Mouse (Mus musculus) ovary, postnatal 36 days (tissue): ENCODE data around the gene Atg4a-ps.

Source experiments
- DNase-seq: peaks from one replicate; pipeline ENCODE4 v3.0.0; 2022; ENCODE audit warnings: low spot score, mixed read lengths

The Atg4a-ps gene

GRCm38 (mm10) chr3:103627661-103628060, 18.2 kb downstream of the Atg4a-ps start:
- no peak for DNase-seq

GRCm38 (mm10) chr3:103626481-103626880, 19.4 kb downstream of the Atg4a-ps start:
- no peak for DNase-seq

- DNase-seq = no peak
Measured at GRCm38 (mm10) chr3:103625169-103625568, 20.7 kb downstream of the Atg4a-ps start.

GRCm38 (mm10) chr3:103624591-103625051, 21.2 kb downstream of the Atg4a-ps start:
- no peak for DNase-seq

DNA sequence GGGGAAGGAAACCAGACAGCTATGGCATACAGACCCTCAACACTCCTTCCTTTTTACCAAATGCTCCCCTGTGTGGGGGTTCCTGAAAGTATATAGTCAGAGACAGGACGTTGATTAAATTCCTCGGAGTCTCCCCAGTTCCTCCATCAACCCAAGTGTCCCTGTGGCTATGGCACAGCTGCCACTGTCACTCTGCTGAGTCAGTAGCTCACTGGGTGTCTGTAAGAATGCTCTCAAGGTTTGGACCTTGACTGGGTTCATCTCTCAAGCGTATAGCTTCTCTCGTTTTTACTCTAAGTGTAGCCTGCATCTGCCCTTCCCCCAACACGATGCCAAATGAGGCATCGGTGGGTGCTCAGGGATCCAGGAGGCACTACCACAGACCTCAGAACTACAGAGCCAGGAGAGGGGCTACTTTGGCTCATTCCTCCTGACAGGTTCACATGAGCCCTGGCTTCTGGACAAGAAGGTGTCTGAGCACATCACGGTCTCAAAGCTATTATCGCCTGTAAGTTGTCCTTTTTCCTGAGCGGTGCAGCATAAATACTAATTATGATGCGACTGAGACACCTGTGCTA, 21.9 kb downstream of the Atg4a-ps start:
- no peak for DNase-seq

- no peak for DNase-seq
Measured at GRCm38 (mm10) chr3:103620101-103620500, 25.8 kb downstream of the Atg4a-ps start.

DNA sequence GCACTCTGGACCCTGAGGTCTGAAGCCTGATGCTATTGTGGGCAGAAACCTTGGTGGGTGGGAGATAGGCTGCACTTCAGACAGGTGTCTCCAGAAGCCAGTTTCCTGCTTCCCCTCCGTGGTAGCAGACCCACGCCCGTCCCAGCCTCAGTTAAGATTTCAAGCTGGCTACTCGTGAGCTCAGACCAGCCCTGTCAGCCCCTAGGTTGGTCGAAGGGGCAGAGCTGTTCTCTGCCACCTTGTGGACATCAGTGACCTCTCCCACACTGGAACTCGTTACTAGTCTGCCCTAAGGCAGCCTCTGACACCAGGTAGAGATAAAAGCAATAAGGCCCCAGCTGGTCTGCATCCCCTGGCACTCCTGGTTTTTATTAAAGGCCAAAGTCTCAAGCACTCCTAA, 28.9 kb downstream of the Atg4a-ps start:
- DNase-seq = no peak

DNA sequence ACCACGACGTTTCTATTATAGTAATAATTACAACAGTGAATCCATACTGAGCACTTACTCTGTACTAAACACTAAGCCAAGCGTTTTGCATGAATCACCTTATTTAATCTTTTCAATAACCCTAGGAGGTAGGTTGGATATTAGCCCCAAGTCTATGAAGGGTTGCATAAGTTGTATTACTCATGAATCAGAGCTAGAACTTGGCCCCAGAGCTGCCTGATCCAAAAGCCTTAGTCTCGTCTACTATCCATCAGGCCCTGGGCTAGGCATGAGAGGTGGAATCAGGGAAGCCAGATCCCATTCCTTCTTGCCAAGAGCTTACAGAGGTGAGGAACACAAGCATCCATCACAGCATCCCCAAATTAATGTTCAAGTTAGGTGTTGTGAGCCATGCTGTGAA, 30.2 kb downstream of the Atg4a-ps start:
- DNase-seq = no peak

DNA sequence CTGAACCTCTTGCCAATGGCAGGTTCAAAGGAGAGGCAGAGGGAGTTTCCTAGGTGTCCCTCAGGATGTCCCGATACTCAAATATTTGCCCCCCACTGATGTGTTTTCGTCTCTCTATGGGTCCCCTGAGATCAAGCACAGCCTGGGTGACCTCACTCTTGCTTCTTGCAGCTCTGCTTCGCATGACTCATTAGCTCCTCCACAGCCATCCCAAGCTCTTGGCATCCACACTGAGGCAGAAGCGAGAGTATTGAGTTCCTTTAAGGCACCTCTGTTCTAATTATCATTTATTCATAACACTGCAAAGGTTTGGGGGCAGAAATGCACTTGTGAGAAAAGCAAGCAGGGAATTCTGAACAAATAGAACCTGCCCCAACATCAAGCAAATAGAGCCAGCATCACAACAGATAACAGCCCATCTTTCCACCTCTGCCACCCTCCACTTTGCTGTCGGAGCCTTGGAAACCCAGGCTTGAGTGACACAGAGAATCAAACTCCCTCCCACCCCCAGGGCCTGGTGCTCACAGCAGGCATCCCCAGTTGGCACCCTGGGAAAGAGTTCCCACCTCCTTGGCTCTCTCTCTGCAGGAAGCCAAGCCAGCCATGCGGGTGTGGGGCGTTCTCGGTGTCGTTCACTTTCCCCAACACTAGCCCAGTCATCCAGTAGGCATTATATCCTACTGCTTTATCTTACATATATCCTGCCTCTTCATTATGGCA, 33.1 kb downstream of the Atg4a-ps start:
- DNase-seq = no peak

GRCm38 (mm10) chr3:103610231-103610630, 35.6 kb downstream of the Atg4a-ps start:
- DNase-seq = no peak

GRCm38 (mm10) chr3:103606660-103607595, 38.9 kb downstream of the Atg4a-ps start:
- no peak for DNase-seq

GRCm38 (mm10) chr3:103606045-103606597, 39.7 kb downstream of the Atg4a-ps start:
- no peak for DNase-seq

- DNase-seq = no peak
Measured at GRCm38 (mm10) chr3:103601561-103601960, 44.3 kb downstream of the Atg4a-ps start.

- DNase-seq = no peak
Measured at GRCm38 (mm10) chr3:103601011-103601410, 44.9 kb downstream of the Atg4a-ps start.

DNA sequence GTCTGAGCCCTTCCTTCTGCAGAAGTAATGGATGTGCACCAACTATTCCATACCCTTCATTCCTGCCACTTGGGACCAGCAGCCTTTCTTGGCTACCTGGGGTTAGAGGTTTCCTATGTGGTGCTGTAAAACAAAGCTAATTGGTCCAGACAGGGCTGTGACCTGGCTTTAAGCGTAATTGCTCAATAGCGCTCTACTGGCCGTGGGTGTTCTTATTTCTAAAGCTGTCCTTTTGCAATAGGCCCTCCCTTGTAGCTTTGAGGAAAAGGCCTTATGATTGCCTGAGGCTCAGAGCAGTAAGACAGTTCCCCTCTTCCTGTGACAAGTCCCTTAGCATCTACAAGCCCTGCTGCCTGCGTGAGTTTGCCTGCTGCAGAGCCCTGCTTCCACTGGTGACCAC, 48.3 kb downstream of the Atg4a-ps start:
- no peak for DNase-seq

- DNase-seq = no peak
Measured at GRCm38 (mm10) chr3:103595271-103595810, 50.5 kb downstream of the Atg4a-ps start.
